Mouse (Mus musculus): Measurements from ENCODE around the gene Platr17. TPM values are rescaled to one million over a fixed set of nuclear protein-coding genes. Genes with fewer than 3 reads are reported as not detected.

Gene Platr17
- polyA plus RNA-seq (2012; rRNA removed), result 0.31 and 0.34 TPM in 2 replicates

DNA sequence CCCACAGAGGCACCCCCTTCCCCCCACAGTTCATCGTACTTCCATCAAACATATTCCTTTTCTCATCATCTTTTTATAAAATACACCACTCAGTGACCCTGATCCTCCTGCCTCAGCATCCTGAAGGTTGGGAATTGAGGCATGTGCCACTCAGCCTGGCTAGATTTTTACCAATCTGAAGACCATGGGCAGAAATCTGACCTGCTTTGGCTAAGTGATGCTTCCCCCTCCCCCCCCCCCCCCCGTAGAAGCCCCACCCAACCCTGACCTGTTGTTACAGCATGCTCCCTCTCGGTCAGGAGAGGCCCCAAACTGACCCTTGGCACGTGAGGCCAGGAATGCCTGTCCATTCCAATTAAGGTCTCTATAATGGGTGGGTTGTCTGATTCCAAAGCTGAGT is at the start of gene Platr17:
Gene Platr17, plus strand, starts transcription at position 301 of the 400 bp plus-strand sequence.

DNA sequence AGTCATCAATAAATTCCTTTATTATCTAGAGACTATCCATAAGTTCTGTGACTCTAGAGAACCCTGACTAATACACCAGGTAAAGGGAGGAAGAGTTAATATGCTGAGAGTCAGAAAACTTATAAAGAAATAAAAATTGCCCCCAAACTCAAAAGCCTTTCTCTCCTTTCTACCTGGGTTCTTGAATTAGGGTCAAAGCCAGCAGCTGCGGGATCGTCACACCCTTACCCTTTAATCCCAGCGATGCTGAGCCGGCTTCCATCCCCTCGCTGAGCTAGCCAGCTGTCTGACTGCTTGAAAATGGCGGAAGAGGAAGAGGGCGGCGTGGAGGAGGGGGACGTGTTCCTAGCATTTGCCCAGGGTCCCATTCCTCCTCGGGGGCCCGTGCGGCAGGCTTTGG is 31.4 kb upstream of the Platr17 start, which contains the start of gene Gm7029:
Gene Gm7029, plus strand, starts transcription at position 301 of the 400 bp plus-strand sequence.

DNA sequence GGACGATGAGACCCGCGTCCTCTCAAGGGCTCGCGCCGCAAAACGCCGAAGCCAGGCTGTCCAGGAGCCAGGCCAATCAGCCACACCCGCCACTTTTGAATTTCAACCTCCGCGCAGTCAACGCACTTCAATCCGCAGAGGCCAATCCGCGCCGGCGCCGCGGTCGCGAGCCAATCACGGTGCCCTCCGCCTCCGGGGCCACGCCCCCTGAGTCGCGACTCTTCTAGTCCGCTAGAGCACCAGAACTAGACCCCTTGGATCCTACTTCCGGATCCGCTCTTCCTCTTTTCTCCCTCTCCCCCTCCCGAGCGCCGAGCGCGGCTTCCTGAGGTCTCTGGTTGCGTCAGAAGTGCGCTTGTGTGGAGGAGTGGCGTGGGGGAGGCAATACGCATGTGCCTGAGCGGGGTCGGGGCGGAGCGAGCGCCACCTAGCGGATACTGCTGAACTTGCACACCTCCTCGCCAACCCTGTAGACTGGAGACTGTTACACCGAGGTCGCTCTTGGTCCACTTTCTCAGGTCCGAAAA is 14.3 kb upstream of the Platr17 start, which contains the start of gene Kifc1:
Gene Kifc1, minus strand, starts transcription at position 129 of the 527 bp plus-strand sequence.

DNA sequence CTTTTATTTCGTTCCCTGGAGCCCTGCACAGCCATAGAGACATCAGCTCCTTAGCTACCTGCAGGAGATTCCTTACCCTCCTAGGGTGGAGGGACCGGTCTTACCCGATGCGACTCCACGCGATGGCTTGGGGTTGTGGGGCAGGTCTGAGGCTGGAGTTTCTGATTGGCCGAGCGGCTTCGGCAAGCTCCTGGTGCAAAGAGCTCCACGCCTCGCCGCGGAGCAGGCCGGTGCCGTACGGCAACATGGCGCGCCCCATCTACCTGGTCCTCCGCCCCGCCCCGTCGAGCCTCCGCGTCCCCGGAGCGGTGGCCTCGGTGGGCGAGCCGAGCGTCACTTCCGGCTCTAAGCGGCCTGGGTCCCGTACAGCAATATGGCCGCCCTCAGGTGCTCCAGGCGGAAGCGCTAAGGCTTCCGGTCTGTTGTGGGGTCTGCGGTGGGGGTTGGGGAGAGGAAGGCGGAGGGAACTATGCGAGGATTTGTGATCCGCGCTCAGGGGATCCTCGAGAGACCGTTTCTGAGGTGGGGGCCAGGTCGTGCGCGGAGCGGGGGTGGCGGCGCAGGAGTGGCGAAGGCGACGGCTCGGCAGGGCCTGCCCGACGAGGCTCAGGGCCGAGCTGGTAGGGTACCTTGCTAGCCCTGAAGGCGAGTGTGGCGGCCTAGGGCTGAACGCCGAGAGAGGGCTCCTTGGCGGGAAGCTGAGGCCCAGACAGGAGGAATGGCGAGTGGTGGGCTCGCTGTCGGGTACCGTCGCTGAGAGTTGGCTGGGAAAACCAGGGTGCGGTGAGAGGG is 4.3 kb downstream of the Platr17 start, which contains the start of gene Daxx:
Gene Daxx, plus strand, starts transcription at position 338 of the 792 bp plus-strand sequence.

DNA sequence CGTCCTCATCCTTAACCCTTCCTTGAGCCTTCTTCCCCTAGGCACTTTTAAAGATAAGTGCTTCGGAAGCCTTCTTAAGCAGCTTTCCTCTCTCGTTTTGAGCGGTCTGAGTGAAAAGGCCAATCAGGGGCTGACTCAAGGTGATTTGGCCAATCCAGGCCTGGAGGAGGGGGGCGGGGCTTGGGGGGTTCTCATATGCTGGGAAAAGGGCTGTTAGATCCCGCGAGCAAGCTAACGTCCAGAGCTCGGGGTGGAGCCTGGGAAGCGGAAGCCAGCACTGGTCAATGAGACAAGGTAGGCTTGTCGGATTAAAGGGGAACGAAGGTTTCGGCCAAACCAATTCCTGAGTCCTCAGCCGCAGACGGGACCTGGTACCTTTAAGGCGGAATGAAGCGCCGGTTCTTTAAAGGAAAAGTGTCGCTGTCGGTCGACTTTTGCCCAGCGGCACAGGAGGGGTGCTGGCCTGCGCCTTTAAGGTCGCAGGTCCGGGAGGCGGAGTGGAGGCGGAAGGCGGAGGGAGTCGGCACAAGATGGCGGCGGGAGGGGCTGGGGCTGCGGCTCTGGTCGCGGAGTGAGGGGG is 10.8 kb downstream of the Platr17 start, which contains the start of the genes Tapbp and Zbtb22:
Gene Tapbp, plus strand, starts transcription at position 229 of the 580 bp plus-strand sequence.
Gene Zbtb22, plus strand, starts transcription at position 234 of the 580 bp plus-strand sequence.

DNA sequence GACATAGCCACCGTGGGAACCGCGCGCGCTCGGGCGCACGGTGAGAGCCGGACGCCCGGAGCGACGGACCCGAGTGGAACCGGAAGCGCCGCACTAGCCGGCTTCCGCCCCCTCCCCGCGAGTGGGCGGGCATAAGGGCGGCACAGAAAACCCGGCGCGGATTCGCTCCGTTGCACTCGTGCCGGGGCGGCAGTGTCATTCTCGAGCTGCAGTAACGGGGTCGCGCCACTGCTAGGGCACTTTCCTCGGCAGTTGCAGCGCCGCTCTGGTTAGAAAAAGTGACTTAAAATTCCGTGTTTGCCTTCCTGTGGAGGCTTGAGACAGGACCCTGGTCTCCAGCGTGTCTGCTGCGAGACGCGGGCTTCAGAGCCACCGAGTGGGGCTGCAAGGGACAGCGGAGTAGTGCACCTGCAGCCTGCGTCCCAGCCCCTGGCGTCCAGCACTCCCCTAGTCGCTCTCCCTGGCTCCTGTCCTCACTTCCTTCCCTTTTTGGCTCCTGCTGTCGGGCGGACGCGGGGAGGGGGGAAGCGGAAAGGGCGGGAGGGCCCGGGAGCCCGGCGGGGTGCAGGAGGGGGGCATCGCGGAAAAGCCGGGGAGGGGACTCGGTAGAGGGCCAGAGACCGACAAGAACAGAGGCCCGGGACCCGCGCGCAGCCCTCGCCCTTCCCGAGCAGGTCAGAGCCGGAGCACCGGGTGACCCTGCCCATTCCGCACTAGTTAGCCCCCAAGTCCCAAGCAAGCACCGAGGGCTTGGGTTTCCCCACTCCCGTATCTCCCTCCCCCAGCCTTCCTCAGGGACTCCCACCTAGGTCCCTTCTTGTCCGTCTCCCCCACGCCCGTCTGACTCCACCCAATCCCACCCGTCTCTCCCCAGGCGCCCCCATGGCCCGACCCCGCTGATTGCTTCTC is 24.7 kb downstream of the Platr17 start, which contains the start of gene Rgl2:
Gene Rgl2, plus strand, starts transcription at position 173 of the 909 bp plus-strand sequence.

DNA sequence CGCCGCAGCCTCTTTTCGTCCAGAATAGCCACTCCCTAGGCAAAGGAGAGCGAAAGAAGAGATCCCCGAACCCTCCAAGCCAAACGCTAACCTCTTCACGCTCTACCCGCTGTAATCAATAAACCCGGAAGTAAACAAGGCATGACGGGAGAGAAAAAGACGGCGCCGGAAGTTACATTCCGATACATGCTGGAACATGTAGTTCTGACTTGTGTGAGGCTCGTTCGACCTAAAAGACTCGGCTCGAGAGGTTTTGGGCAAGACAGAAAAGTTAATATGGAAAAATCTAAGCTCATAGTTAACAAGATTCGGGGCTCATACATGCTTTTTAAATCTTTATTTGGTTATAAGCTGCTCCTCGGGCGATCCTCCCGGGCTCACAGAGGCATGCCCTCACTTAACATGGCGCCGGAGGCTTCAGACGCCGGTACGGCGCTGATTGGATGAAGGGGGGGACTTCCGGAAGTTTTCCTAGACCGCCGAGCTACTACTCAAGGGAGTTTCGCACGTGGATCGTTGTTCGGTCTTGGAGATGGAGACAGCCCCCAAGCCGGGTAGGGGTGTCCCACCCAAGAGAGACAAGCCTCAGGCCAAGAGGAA is 35.4 kb downstream of the Platr17 start, which contains the start of the genes Pfdn6 and Wdr46:
Gene Pfdn6, minus strand, starts transcription at position 138 of the 600 bp plus-strand sequence.
Gene Wdr46, plus strand, starts transcription at position 455 of the 600 bp plus-strand sequence.

DNA sequence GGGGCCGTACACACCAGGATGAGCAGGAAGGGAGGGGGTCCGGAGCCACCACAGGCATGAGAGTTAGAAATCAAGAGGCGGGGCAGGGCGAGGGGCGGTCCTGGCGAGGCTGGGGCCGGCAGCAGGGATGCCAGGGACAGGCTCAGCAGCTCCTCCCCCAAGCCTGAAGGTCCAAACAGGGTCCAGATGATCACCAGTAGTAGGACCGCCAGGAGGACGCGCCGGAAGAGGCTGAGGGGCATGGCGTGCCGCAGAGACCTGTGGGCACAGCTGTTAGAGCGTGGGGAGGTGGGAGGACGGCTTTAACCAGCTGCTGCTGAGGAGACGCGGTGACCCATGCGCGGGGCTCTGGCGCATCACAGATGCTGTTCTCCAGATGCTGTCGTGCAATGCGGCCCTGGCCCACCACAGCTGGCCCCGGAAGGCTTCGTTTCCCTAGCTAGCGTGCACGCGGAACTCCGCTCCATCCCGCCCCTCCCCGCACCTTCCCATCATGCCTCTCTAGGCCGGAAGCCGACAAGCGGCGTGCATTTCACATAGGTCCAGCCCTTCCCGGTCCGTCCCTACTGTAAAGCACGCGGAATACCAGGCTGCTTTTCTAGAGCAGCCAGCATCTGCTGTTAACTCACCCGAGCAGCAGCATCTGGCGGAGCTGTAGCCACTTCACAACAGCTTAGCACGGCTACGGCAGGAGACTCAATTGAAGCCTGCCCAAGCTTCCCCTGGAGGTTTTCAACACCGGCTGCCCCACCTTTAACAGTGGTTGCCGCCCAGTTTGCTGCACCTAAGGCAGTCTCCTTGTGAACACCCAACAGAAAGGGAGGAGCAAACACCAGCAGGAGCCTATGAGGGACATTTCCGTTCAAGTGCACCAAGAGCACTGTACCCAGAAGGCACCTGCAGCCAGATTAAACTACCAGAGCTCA is 46.3 kb downstream of the Platr17 start, which contains the start of gene B3galt4:
Gene B3galt4, minus strand, starts transcription at position 468 of the 926 bp plus-strand sequence.

DNA sequence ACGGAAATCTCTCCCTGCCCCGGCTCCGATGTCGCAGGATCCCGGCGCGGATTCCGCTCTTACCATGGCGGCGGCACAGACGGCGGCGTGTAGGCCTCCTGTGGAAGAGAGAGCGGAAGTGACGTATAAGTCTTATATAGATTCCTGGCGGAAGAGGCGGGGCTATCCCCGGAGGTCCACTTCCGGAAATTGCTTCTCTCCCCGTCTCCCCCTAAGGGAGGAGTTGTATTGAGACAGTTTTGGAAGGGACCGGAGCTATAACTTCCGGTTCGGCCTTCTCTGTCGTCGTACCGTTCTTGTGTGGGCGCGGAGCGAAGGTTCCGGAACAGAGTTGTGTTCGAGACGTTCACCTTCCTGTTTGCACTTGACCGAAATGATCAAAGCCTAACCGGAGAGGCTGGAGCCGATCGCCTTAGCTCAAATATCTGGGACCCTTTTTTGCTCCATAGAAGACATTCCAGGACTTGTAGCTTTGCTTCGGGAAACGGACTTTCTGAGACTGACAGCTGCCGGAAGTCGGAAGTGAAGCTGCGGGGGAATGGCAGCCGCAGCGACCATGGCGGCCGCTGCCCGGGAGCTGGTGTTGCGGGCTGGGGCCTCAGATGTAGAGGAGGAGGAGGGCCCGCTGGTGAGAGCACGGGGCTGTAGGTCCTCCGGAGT is 50.8 kb downstream of the Platr17 start, which contains the start of the genes Vps52 and Rps18:
Gene Vps52, plus strand, starts transcription at position 258 of the 660 bp plus-strand sequence.
Gene Rps18, minus strand, starts transcription at position 447 of the 660 bp plus-strand sequence.

Other genes with a start within 250 kb of the Platr17 start
- 448 and 832 TPM in 2 replicates for gene Hnrnpm, start 218.3 kb upstream of the Platr17 start, polyA plus RNA-seq (2012; rRNA removed)
- 35.1 and 48.1 TPM in 2 replicates for gene March2, start 186.5 kb upstream of the Platr17 start, polyA plus RNA-seq (2012; rRNA removed)
- 229 and 347 TPM in 2 replicates for gene Rab11b, start 144.6 kb upstream of the Platr17 start, polyA plus RNA-seq (2012; rRNA removed)
- 9.9 and 15.8 TPM in 2 replicates for gene Angptl4, start 123.3 kb upstream of the Platr17 start, polyA plus RNA-seq (2012; rRNA removed)
- gene Kank3, start 94.6 kb upstream of the Platr17 start, polyA plus RNA-seq (2012; rRNA removed), result 26.6 and 36.0 TPM in 2 replicates
- gene Rps28, start 80.6 kb upstream of the Platr17 start, polyA plus RNA-seq (2012; rRNA removed), result 1,507 and 1,646 TPM in 2 replicates
- 204 and 305 TPM in 2 replicates for gene Ndufa7, start 80.6 kb upstream of the Platr17 start, polyA plus RNA-seq (2012; rRNA removed)
- 44.5 and 53.5 TPM in 2 replicates for gene Cd320, start 62.0 kb upstream of the Platr17 start, polyA plus RNA-seq (2012; rRNA removed)
- gene Gm7029, start 31.3 kb upstream of the Platr17 start, polyA plus RNA-seq (2012; rRNA removed), result not detected in 2 replicates
- gene Kifc1, start 14.5 kb upstream of the Platr17 start, polyA plus RNA-seq (2012; rRNA removed), result 69.2 and 101 TPM in 2 replicates
- 44.9 and 59.5 TPM in 2 replicates for gene Daxx, start 4.3 kb downstream of the Platr17 start, polyA plus RNA-seq (2012; rRNA removed)
- gene Tapbp, start 10.8 kb downstream of the Platr17 start, polyA plus RNA-seq (2012; rRNA removed), result 10.9 and 14.0 TPM in 2 replicates
- 29.6 and 32.9 TPM in 2 replicates for gene Zbtb22, start 10.8 kb downstream of the Platr17 start, polyA plus RNA-seq (2012; rRNA removed)
- gene Rgl2, start 24.4 kb downstream of the Platr17 start, polyA plus RNA-seq (2012; rRNA removed), result 130 and 228 TPM in 2 replicates
- gene Pfdn6, start 35.2 kb downstream of the Platr17 start, polyA plus RNA-seq (2012; rRNA removed), result 119 and 140 TPM in 2 replicates
- gene Wdr46, start 35.5 kb downstream of the Platr17 start, polyA plus RNA-seq (2012; rRNA removed), result 32.1 and 46.5 TPM in 2 replicates
- gene B3galt4, start 46.4 kb downstream of the Platr17 start, polyA plus RNA-seq (2012; rRNA removed), result 4.3 and 4.7 TPM in 2 replicates
- gene Vps52, start 50.7 kb downstream of the Platr17 start, polyA plus RNA-seq (2012; rRNA removed), result 44.6 and 48.5 TPM in 2 replicates
- 1,239 and 1,610 TPM in 2 replicates for gene Rps18, start 50.9 kb downstream of the Platr17 start, polyA plus RNA-seq (2012; rRNA removed)
- gene H2-K1, start 95.2 kb downstream of the Platr17 start, polyA plus RNA-seq (2012; rRNA removed), result 26.7 and 37.4 TPM in 2 replicates
- 55.3 and 116 TPM in 2 replicates for gene Ring1, start 119.5 kb downstream of the Platr17 start, polyA plus RNA-seq (2012; rRNA removed)
- 96.6 and 160 TPM in 2 replicates for gene H2-Ke6, start 122.9 kb downstream of the Platr17 start, polyA plus RNA-seq (2012; rRNA removed)
- 118 and 126 TPM in 2 replicates for gene Slc39a7, start 126.5 kb downstream of the Platr17 start, polyA plus RNA-seq (2012; rRNA removed)
- gene Rxrb, start 126.7 kb downstream of the Platr17 start, polyA plus RNA-seq (2012; rRNA removed), result 70.8 and 149 TPM in 2 replicates
- gene Col11a2, start 134.3 kb downstream of the Platr17 start, polyA plus RNA-seq (2012; rRNA removed), result 7.9 and 11.4 TPM in 2 replicates
- 0.30 and 0.45 TPM in 2 replicates for gene H2-Oa, start 187.2 kb downstream of the Platr17 start, polyA plus RNA-seq (2012; rRNA removed)
- 5.2 and 6.9 TPM in 2 replicates for gene H2-DMa, start 214.4 kb downstream of the Platr17 start, polyA plus RNA-seq (2012; rRNA removed)
- 188 and 203 TPM in 2 replicates for gene Brd2, start 217.5 kb downstream of the Platr17 start, polyA plus RNA-seq (2012; rRNA removed)
- 0.04 and 0.15 TPM in 2 replicates for gene H2-DMb2, start 238.2 kb downstream of the Platr17 start, polyA plus RNA-seq (2012; rRNA removed)
- 0.34 and 0.46 TPM in 2 replicates for gene H2-DMb1, start 247.9 kb downstream of the Platr17 start, polyA plus RNA-seq (2012; rRNA removed)